Mouse (Mus musculus): Measurements from ENCODE around the gene Cdk19. TPM values are rescaled to one million over a fixed set of nuclear protein-coding genes. Genes with fewer than 3 reads are reported as not detected.

The Cdk19 gene
- total and polyA plus RNA-seq, 3 experiments: 3.3 to 4.7 (median 4.0) TPM

- no peak overlapping the region for H3K4me2 ChIP-seq (ENCODE audit: insufficient read depth, low read depth, poor library complexity, severe bottlenecking)
- no peaks in the 10 kb centered on the region for H3K9me3 ChIP-seq (replicated peaks; ENCODE audit: low read length)
- H3K27me3 ChIP-seq (replicated peaks): no peaks in the 10 kb centered on the region
- no peak overlapping the region for H3K4me3 ChIP-seq (replicated peaks in 1 of 3; ENCODE audit: low read depth in 2 of 3, low read length in 2 of 3, poor library complexity in 1 of 3)
- no peak overlapping the region for H3K9ac ChIP-seq (ENCODE audit: insufficient read depth, low read depth)
- H3K36me3 ChIP-seq (replicated peaks in 1 of 2; ENCODE audit: control insufficient read depth in 1 of 2, insufficient read depth in 1 of 2, low read length in 1 of 2): no peaks in the 10 kb centered on the region
- no peak overlapping the region for H3K27ac ChIP-seq (ENCODE audit: insufficient read depth, low read depth)
- peaks cover 0 to 15% of the 10 kb centered on the region in 2 experiments; a peak in 2 of 4 replicates for H3K4me1 ChIP-seq (ENCODE audit: control insufficient read depth in 1 of 2, insufficient read depth in 2 of 2)
- in situ Hi-C loops (cut with MboI; ENCODE audit: low pct_ligation_motif_present, low pct_unique_long_range_greater_than_20kb, low sequenced_read_pairs): no loop called here
- no peak for DNase-seq (ENCODE audit: extremely low read depth)
- no peaks in the 10 kb centered on the region; the same call in 1 of the 2 replicates for H3K79me2 ChIP-seq (replicated peaks; ENCODE audit: control insufficient read depth, extremely low read depth, insufficient read depth, poor library complexity, severe bottlenecking)
- dilution Hi-C loops (cut with MboI; ENCODE audit: extremely low pct_ligation_motif_present, extremely low pct_unique_long_range_greater_than_20kb, low sequenced_read_pairs): no loop called here
- TF ChIP-seq RAD21 (IDR thresholded peaks at IDR 0.05; ENCODE audit: low read depth, low read length) (no peak), POLR2A (IDR thresholded peaks at IDR 0.05; ENCODE audit: low read depth, low read length) (no peak), MAFK (IDR thresholded peaks at IDR 0.05; ENCODE audit: insufficient replicate concordance, low read length) (no peak), MXI1 (IDR thresholded peaks at IDR 0.05; ENCODE audit: low read depth, low read length) (no peak), MYC (IDR thresholded peaks at IDR 0.05; ENCODE audit: low read depth, low read length) (no peak), TBP (conservative IDR thresholded peaks at IDR 0.05; ENCODE audit: low read depth, low read length) (no peak)
Observed at GRCm38 (mm10) chr10:40447295-40447694, 107.9 kb downstream of the Cdk19 start.

- in situ Hi-C loops (cut with MboI; ENCODE audit: low pct_ligation_motif_present, low pct_unique_long_range_greater_than_20kb, low sequenced_read_pairs) (no loop called here), dilution Hi-C loops (cut with MboI; ENCODE audit: extremely low pct_ligation_motif_present, extremely low pct_unique_long_range_greater_than_20kb, low sequenced_read_pairs) (no loop called here)
- no peaks in the 10 kb centered on the region for H3K36me3 ChIP-seq (replicated peaks in 1 of 2; ENCODE audit: control insufficient read depth in 1 of 2, insufficient read depth in 1 of 2, low read length in 1 of 2)
- H3K9me3 ChIP-seq (replicated peaks; ENCODE audit: low read length): no peaks in the 10 kb centered on the region
- no peak overlapping the region for H3K4me3 ChIP-seq (replicated peaks in 1 of 3; ENCODE audit: low read depth in 2 of 3, low read length in 2 of 3, poor library complexity in 1 of 3)
- no peak for DNase-seq (ENCODE audit: extremely low read depth)
- H3K4me2 ChIP-seq (ENCODE audit: insufficient read depth, low read depth, poor library complexity, severe bottlenecking): no peak overlapping the region
- H3K27ac ChIP-seq (ENCODE audit: insufficient read depth, low read depth): no peak overlapping the region
- no peaks in the 10 kb centered on the region; the same call in 1 of the 2 replicates for H3K79me2 ChIP-seq (replicated peaks; ENCODE audit: control insufficient read depth, extremely low read depth, insufficient read depth, poor library complexity, severe bottlenecking)
- no peak for TF ChIP-seq CTCF (conservative IDR thresholded peaks at IDR 0.05 in 1 of 2, IDR thresholded peaks at IDR 0.05 in 1 of 2; ENCODE audit: low read depth in 2 of 2, low read length in 2 of 2)
- no peak for TF ChIP-seq MAZ (IDR thresholded peaks at IDR 0.05; ENCODE audit: low read depth, low read length)
- no peak for TF ChIP-seq GABPA (IDR thresholded peaks at IDR 0.05; ENCODE audit: insufficient replicate concordance, low read depth, low read length)
- no peak for TF ChIP-seq CHD1 (IDR thresholded peaks at IDR 0.05; ENCODE audit: low read depth, low read length)
- no peak for TF ChIP-seq MYC (IDR thresholded peaks at IDR 0.05; ENCODE audit: low read depth, low read length)
- TF ChIP-seq PAX5 (IDR thresholded peaks at IDR 0.05; ENCODE audit: low read length): no peak
- TF ChIP-seq IRF4 (IDR thresholded peaks at IDR 0.05; ENCODE audit: low read depth, low read length): no peak
- TF ChIP-seq BHLHE40 (IDR thresholded peaks at IDR 0.05; ENCODE audit: low read depth, low read length): no peak
- TF ChIP-seq ZC3H11A (IDR thresholded peaks at IDR 0.05; ENCODE audit: low read depth, low read length): no peak
- no peak for TF ChIP-seq UBTF (IDR thresholded peaks at IDR 0.05; ENCODE audit: low read depth, low read length)
- TF ChIP-seq TCF12 (IDR thresholded peaks at IDR 0.05; ENCODE audit: low read depth, low read length): no peak
- no peak for TF ChIP-seq MAX (IDR thresholded peaks at IDR 0.05; ENCODE audit: low read length)
- TF ChIP-seq USF2 (conservative IDR thresholded peaks at IDR 0.05; ENCODE audit: low read depth, low read length): no peak
- TF ChIP-seq MEF2A (IDR thresholded peaks at IDR 0.05; ENCODE audit: borderline replicate concordance, low read depth, low read length): no peak
- no peak for TF ChIP-seq USF1 (IDR thresholded peaks at IDR 0.05; ENCODE audit: low read depth, low read length)
- TF ChIP-seq JUN (IDR thresholded peaks at IDR 0.05; ENCODE audit: insufficient read depth, low read depth, low read length): no peak
- no peak for TF ChIP-seq MAFK (IDR thresholded peaks at IDR 0.05; ENCODE audit: insufficient replicate concordance, low read length)
- no peak for TF ChIP-seq POLR2A (IDR thresholded peaks at IDR 0.05; ENCODE audit: low read depth, low read length)
- TF ChIP-seq NRF1 (IDR thresholded peaks at IDR 0.05; ENCODE audit: low read depth, low read length): no peak
- TF ChIP-seq ELF1 (IDR thresholded peaks at IDR 0.05; ENCODE audit: low read depth, low read length): no peak
- H3K27me3 ChIP-seq (replicated peaks): no peaks in the 10 kb centered on the region
- no peak overlapping the region for H3K9ac ChIP-seq (ENCODE audit: insufficient read depth, low read depth)
- H3K4me1 ChIP-seq (ENCODE audit: control insufficient read depth in 1 of 2, insufficient read depth in 2 of 2): peaks cover 0 to 15% of the 10 kb centered on the region in 2 experiments; a peak in 2 of 4 replicates
Observed at GRCm38 (mm10) chr10:40447921-40448320, 108.6 kb downstream of the Cdk19 start.

All from CH12.LX (cell line).